Mouse (Mus musculus): ENCODE data around the gene Miox.
A peak's percentile ranks its signal among the peaks of the same experiment; 100 is the strongest.

Gene Miox

GRCm38 (mm10) chr15:89334271-89334670, at the start of gene Miox:
Gene Miox, plus strand, starts transcription at chr15:89334398.
- DNase-seq (ENCODE audit: low spot score in 2 of 2), result no peak

DNA sequence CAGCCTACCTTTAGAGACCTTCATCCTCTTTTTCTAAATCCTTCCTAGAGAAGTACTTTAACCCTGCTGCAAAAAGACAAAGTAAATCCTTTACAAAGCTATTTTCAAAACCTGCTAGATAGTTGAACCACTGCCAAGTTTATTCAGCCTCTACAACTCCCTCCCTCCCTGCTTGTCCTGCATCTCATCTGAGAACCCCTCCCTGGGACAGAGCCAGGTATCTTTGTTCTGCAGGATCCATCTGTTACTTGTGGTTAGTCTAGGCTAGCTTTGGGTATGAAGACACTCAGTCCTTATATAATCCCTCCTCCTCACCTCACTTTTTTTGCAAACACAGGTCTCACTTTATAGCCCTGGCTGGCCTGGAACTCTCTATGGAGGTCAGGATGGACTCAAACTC, 49.2 kb upstream of the Miox start:
- DNase-seq (ENCODE audit: low spot score in 2 of 2), result no peak

DNA sequence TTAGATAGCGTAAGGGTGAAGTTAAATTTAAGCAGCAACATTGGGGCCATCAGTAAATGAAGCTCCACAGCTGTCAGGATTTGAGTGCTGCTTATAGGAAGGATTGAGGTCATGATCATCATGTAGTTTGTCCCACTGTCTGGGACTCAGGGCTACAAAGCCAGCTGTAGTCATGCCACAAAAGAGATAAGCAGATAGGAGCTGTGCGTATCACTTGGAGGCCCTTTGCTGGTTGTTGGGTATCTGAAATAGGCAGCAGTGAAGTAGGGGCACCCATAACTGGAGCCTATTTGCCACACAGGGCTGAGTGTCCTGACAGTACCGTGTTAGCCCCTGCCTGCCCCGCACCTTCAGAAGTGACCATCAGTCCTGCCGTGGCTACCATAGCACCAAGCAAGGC, 48.7 kb upstream of the Miox start:
- DNase-seq (ENCODE audit: low spot score in 2 of 2), result no peak

GRCm38 (mm10) chr15:89286114-89286513, 48.1 kb upstream of the Miox start:
- no peak for DNase-seq (ENCODE audit: low spot score in 2 of 2)

DNA sequence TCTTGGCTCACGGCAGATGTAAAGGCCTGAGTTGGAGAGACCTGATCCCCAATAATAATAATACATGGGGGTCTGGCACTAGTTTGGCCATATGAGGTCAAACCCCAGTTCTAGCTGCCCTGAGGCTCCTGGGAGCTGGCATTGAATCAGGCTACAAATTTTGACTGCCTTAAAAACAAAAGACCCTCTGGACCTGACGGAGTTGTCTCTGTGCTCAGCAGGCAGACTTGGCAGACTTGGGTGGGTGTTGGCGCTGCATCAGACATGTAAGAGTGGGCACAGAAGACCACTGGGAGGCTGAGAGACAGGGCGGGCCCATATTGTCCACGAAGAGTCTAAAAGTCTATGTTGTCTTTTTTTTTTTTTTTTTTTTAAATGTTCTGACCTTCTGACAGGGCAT, 47.6 kb upstream of the Miox start:
- DNase-seq (ENCODE audit: low spot score in 2 of 2), result no peak

DNA sequence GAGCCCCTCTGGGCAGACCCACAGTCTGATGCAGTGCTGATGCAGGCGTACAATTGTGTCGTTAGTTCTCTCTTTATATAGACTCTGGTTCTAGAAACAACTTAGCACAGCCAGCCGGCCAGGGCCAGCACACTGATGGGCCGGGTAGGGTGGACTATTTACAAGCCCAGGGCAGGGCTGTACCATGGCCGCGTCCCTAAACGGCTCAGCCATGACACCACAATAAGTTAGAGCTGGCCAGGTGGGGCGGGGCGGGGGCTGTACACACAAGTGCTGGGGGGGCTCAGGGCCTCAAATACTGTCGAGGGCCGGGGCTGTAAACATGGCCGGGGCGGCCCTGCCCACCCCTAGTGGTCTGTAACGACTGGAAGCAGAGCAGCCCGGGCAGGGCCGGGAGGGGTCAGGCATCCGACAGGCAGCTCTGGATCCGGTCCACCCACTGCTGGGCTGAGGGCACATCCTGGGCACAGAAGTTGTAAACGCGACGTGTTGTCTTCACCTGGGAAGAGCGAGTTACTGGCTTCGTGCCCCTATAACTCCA, 45.9 kb upstream of the Miox start:
- no peak for DNase-seq (ENCODE audit: low spot score in 2 of 2)

DNA sequence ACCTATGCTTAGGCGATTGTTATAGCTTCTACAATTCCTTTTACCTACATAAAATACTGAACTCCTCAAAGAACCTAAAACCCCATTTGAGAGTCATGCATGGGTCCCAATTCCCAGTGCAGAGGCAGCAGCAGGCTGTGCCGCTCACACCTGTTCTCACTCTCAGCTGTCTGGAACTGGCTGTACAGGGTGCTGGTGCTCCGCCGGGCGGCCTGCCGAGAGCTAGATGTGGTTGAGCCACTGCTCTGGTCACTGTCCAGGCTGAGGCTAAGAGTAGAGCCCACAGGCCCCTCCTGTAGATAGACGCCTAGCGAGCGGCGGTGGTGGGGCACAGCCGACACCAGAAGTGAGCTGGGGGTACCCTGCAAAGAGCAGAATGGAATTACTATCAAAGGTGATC, 44.7 kb upstream of the Miox start:
- no peak for DNase-seq (ENCODE audit: low spot score in 2 of 2)

DNA sequence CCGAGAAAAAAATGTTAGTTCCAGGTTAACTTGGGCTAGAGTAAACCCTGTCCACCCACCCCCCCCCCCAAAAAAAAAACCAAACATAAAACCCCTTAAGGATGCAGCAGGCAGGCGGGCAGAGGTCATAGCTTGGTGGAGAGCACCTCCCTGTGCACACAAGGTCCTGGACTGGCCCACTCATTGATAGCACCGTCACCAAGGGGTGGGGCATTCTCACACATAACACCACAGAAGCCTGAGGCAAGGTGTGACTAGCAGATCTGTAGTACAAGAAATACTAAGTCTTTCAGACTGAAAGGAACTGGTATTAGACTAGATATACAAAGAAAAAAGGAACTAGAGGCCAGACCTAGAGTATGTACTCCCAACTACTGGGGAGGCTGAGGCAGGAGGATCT, 42.7 kb upstream of the Miox start:
- no peak for DNase-seq (ENCODE audit: low spot score in 2 of 2)

- DNase-seq (ENCODE audit: low spot score in 2 of 2), result no peak
Observed at GRCm38 (mm10) chr15:89292795-89293194, 41.4 kb upstream of the Miox start.

GRCm38 (mm10) chr15:89293778-89294177, 40.4 kb upstream of the Miox start:
- no peak for DNase-seq (ENCODE audit: low spot score in 2 of 2)

- DNase-seq (ENCODE audit: low spot score in 2 of 2), result no peak
Observed at GRCm38 (mm10) chr15:89295580-89296165, 38.5 kb upstream of the Miox start.

- DNase-seq (ENCODE audit: low spot score in 2 of 2), result no peak
Observed at GRCm38 (mm10) chr15:89296465-89296864, 37.7 kb upstream of the Miox start.

- DNase-seq (ENCODE audit: low spot score in 2 of 2), result no peak
Observed at GRCm38 (mm10) chr15:89297695-89298094, 36.5 kb upstream of the Miox start.

DNA sequence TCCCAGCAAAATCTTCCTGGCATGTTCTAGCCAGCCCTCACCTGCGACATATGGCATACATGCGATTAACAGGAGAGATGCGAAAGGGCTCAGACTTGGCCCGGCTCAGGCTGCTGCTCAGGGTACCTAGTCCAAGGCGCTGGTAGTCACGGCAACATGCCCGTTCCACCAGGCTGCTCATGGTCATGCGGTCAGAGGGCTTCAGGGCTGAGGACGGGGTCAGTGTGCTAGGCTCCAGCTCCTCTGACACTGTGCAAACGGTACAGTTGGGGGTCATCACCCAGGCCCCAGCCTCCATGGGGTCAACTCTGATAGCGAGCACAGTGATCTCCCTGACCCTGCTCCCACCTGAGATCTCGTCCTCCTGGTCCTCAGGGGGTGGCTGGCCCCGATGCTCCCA, 34.0 kb upstream of the Miox start:
- no peak for DNase-seq (ENCODE audit: low spot score in 2 of 2)

- no peak for DNase-seq (ENCODE audit: low spot score in 2 of 2)
Observed at GRCm38 (mm10) chr15:89300600-89300999, 33.6 kb upstream of the Miox start.

- DNase-seq (ENCODE audit: low spot score in 2 of 2), result no peak
Observed at GRCm38 (mm10) chr15:89305966-89306365, 28.2 kb upstream of the Miox start.

- DNase-seq (ENCODE audit: low spot score in 2 of 2), result no peak
Observed at GRCm38 (mm10) chr15:89307461-89307860, 26.7 kb upstream of the Miox start.

DNA sequence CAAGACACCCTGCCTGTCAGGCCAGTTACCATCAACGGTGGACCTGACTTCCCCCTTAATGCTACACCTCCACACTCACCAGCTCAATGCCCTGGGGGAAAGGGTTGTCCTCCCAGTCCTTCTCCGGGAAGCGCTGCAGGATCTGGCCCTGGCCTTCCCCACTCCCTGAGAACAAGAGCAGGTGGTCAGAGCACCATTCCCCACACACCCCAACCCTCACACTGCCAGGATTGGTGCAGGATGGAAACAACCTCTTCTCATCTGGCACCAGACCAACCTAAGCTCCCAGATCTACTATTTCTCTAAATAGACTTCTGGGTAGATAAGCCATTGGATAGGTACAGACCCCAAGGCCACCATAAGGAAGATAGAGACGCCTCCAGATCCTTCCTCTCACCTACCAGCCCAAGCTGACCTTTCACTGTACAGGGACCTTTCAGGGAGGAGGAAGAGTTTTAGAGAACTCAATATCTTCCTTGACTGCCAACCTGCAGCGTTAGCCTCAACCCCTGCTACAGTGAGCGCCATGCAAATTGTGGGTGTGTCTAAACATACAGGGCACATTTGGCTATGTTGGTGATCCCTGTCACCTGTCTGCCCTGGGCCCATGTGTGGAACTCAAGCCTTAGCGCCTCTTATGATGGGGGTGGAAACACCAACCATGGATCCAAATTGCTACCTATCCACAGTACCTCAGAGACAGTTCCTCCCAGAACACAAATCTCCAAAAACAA, 25.6 kb upstream of the Miox start:
- DNase-seq (ENCODE audit: low spot score in 2 of 2), result no peak

- DNase-seq (ENCODE audit: low spot score in 2 of 2), result no peak
Observed at GRCm38 (mm10) chr15:89309962-89310498, 24.2 kb upstream of the Miox start.

DNA sequence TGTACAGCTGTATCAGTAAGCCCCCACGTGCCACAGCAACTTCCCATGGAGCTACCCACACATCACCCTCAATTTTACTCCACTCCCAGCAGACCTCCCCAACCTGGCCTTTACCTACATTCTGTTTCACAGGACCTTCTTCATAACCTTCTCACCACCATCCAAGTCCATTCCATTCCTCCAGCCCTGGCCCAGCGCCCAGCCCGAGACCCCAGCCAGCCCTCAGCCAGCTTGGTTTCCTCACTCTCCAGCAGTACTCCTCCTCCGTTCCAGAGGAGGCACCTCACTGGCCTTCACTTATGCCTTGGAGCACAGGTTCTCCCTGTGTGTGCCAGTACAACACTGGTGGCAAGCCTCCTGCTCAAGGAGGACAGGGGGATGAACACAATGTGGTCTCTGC, 20.8 kb upstream of the Miox start:
- DNase-seq (ENCODE audit: low spot score in 2 of 2), result no peak

GRCm38 (mm10) chr15:89314107-89314506, 20.1 kb upstream of the Miox start:
- DNase-seq (ENCODE audit: low spot score in 2 of 2), result no peak

- DNase-seq (ENCODE audit: low spot score in 2 of 2), result peak in 1 of 2 experiments; percentile 34
Observed at GRCm38 (mm10) chr15:89314511-89315189, 19.5 kb upstream of the Miox start.

All from cerebellum, postnatal 4 days (tissue).